Mouse (Mus musculus): ENCODE measurements around the gene Gm10181. TPM values are rescaled to one million over a fixed set of nuclear protein-coding genes. Genes with fewer than 3 reads are reported as not detected.

Gm10181 gene
- total RNA-seq, 2 experiments from 2014 or later, result not detected

Other genes starting within 250 kb of the Gm10181 start
- 10 to 100 TPM; 48.3 to 48.8 TPM for gene Herpud2, start 62.4 kb downstream of the Gm10181 start, total RNA-seq (2021)
- 100 to 1,000 TPM; 139 to 156 TPM for gene Sept7, start 163.0 kb downstream of the Gm10181 start, total RNA-seq (2021)